Mouse (Mus musculus) lung, postnatal 14 days (tissue): ENCODE measurements around the gene Wdr64.

ENCODE experiments used
- DNase-seq: peaks from one replicate; pipeline ENCODE4 v3.0.0; 2021

Gene Wdr64

GRCm38 (mm10) chr1:175698293-175698692 lies at the start of gene Wdr64:
Gene Wdr64, plus strand, starts transcription at chr1:175698593.
- DNase-seq = no peak

- no peak for DNase-seq
Observed at GRCm38 (mm10) chr1:175648615-175649014, 49.8 kb upstream of the Wdr64 start.

GRCm38 (mm10) chr1:175659900-175660299 lies 38.5 kb upstream of the Wdr64 start:
- no peak for DNase-seq

GRCm38 (mm10) chr1:175668666-175669405 lies 29.6 kb upstream of the Wdr64 start:
- no peak for DNase-seq

- no peak for DNase-seq
Observed at GRCm38 (mm10) chr1:175669456-175669855, 28.9 kb upstream of the Wdr64 start.

- DNase-seq = no peak
Observed at GRCm38 (mm10) chr1:175670042-175670441, 28.4 kb upstream of the Wdr64 start.

- DNase-seq = no peak
Observed at GRCm38 (mm10) chr1:175671626-175672025, 26.8 kb upstream of the Wdr64 start.

GRCm38 (mm10) chr1:175673563-175674325 lies 24.6 kb upstream of the Wdr64 start:
- DNase-seq = no peak

GRCm38 (mm10) chr1:175675116-175675515 lies 23.3 kb upstream of the Wdr64 start:
- DNase-seq = no peak

- DNase-seq = no peak
Observed at GRCm38 (mm10) chr1:175677459-175677858, 20.9 kb upstream of the Wdr64 start.

GRCm38 (mm10) chr1:175680995-175681394 lies 17.4 kb upstream of the Wdr64 start:
- no peak for DNase-seq

GRCm38 (mm10) chr1:175691686-175692245 lies 6.6 kb upstream of the Wdr64 start:
- peak; percentile 10 for DNase-seq

GRCm38 (mm10) chr1:175692246-175692996 lies 6.0 kb upstream of the Wdr64 start, which contains the start of the genes Opn3 and Chml:
Gene Opn3, minus strand, starts transcription at chr1:175692776.
Gene Chml, minus strand, starts transcription at chr1:175692901.
- DNase-seq = peak; percentile 99

- no peak for DNase-seq
Observed at GRCm38 (mm10) chr1:175692997-175693361, 5.4 kb upstream of the Wdr64 start.

- DNase-seq = no peak
Observed at GRCm38 (mm10) chr1:175693429-175693960, 4.9 kb upstream of the Wdr64 start.

- DNase-seq = no peak
Observed at GRCm38 (mm10) chr1:175699375-175699774, 982 bp downstream of the Wdr64 start.

- DNase-seq = no peak
Observed at GRCm38 (mm10) chr1:175699796-175700195, 1.4 kb downstream of the Wdr64 start.

GRCm38 (mm10) chr1:175701145-175701544 lies 2.8 kb downstream of the Wdr64 start:
- DNase-seq = no peak

GRCm38 (mm10) chr1:175707599-175707998 lies 9.2 kb downstream of the Wdr64 start:
- no peak for DNase-seq

GRCm38 (mm10) chr1:175708013-175708412 lies 9.6 kb downstream of the Wdr64 start:
- DNase-seq = no peak

GRCm38 (mm10) chr1:175712338-175712909 lies 14.0 kb downstream of the Wdr64 start:
- no peak for DNase-seq

- DNase-seq = no peak
Observed at GRCm38 (mm10) chr1:175716832-175717231, 18.4 kb downstream of the Wdr64 start.
